Mouse (Mus musculus) bone marrow, adult 2 months (tissue): ENCODE data around the gene Fchsd2.

Experiments
- CTCF ChIP-seq: fragments of 200-500 bp; IDR thresholded peaks from 2 replicates; pipeline ENCODE4 v1.5.1; 2011; ENCODE audit warnings: low read length, control low read depth; ENCODE audit not compliant: control insufficient read depth, insufficient read depth
- POLR2A ChIP-seq: fragments of 200-500 bp; IDR thresholded peaks from 2 replicates; pipeline ENCODE4 v1.6.1; 2011; ENCODE audit warnings: low read depth, mild to moderate bottlenecking, control low read depth, low read length, borderline replicate concordance; ENCODE audit not compliant: control insufficient read depth

GRCm38 (mm10) chr7:101049326-101050087, 43.2 kb upstream of the Fchsd2 start:
- no peak for TF ChIP-seq CTCF
- TF ChIP-seq POLR2A, result no peak
